In genomic region chr9:65537901-65538630, GRCm38 (mm10) we compare ENCODE assay signal across 18 mouse cellular contexts. TPM values are rescaled to one million over a fixed set of nuclear protein-coding genes. Genes with fewer than 3 reads are reported as not detected.
DNase-seq lines count a peak whose midpoint lies in the region; ATAC-seq lines count a peak whose summit lies in the region.
"Had no signal": no experiment of that assay in that cellular context is flagged by ENCODE, and none has a peak within 500 bp of the region (broad histone marks: within the 10 kb centered on the region; RNA-seq: fewer than 3 reads in every experiment).

No protein-coding gene starts in this region.

- 89% methylated on average over 8 of the region's 8 CpGs for WGBS in kidney, embryonic 16.5 days

- no peak overlapping the region for H3K4me2 ChIP-seq in kidney, embryonic 16.5 days (replicated peaks; ENCODE audit: low read depth, low read length)
- H3K4me2 ChIP-seq: embryonic facial prominence, embryonic 15.5 days; lung, embryonic 14.5 days; midbrain, embryonic 13.5 days had no signal

- ATAC-seq in kidney, embryonic 16.5 days (ENCODE audit: low FRiP score, low TSS enrichment) = no peak
- ATAC-seq: forebrain, embryonic 14.5 days; midbrain, embryonic 13.5 days had no signal

- H3K36me3 ChIP-seq in kidney, embryonic 16.5 days (ENCODE audit: insufficient read depth, low read length) = no peaks in the 10 kb centered on the region
- H3K36me3 ChIP-seq: embryonic facial prominence, embryonic 15.5 days; G1E; midbrain, embryonic 13.5 days had no signal

- peak; percentile 63 for DNase-seq in adrenal gland, postnatal 14 days
- no peak for DNase-seq in adrenal gland, adult 18-20 months (ENCODE audit: low spot score in 2 of 2)
- peak; percentile 32 for DNase-seq in kidney, adult 18-20 months
- DNase-seq in spleen, adult 18-20 months = peak; percentile 21 to 31
- no peak for DNase-seq in spleen, adult 12 weeks (ENCODE audit: low spot score)
- no peak for DNase-seq in T-cell, adult 2 months (ENCODE audit: low spot score)
- DNase-seq in thymus, postnatal 25 days = no peak
- DNase-seq: cerebellum, postnatal 36 days; lung, embryonic 14.5 days; right cerebral cortex, postnatal 4 days had no signal

- H3K27me3 ChIP-seq in kidney, embryonic 16.5 days (ENCODE audit: insufficient read depth, low read length) = no peaks in the 10 kb centered on the region
- H3K27me3 ChIP-seq: embryonic facial prominence, embryonic 15.5 days; midbrain, embryonic 13.5 days had no signal

- H3K4me1 ChIP-seq in kidney, embryonic 16.5 days (ENCODE audit: insufficient read depth, low read length) = peaks cover 8% of the 10 kb centered on the region; the same call in 1 of the 2 replicates
- H3K4me1 ChIP-seq: midbrain, embryonic 13.5 days had no signal

- no peaks in the 10 kb centered on the region for H3K9me3 ChIP-seq in kidney, embryonic 16.5 days (ENCODE audit: low read length)
- H3K9me3 ChIP-seq: embryonic facial prominence, embryonic 15.5 days; G1E; midbrain, embryonic 13.5 days had no signal

- H3K9ac ChIP-seq in kidney, embryonic 16.5 days (replicated peaks; ENCODE audit: low read length) = no peak overlapping the region
- H3K9ac ChIP-seq: embryonic facial prominence, embryonic 15.5 days; lung, embryonic 14.5 days; midbrain, embryonic 13.5 days had no signal

- H3K4me3 ChIP-seq in kidney, embryonic 16.5 days (ENCODE audit: low read length) = no peak overlapping the region
- H3K4me3 ChIP-seq: embryonic facial prominence, embryonic 15.5 days; layer of hippocampus, adult 2 months; midbrain, embryonic 13.5 days had no signal

- H3K27ac ChIP-seq in kidney, embryonic 16.5 days (ENCODE audit: low read length) = no peak overlapping the region
- H3K27ac ChIP-seq: embryonic facial prominence, embryonic 15.5 days; layer of hippocampus, adult 2 months; midbrain, embryonic 13.5 days had no signal

RNA-seq across cellular contexts. Expression of gene Ankdd1a, which starts 18.1 kb away (rescaled TPM):
- 0.41 TPM in 1 of 2 replicates, not detected in the other for total RNA-seq in adrenal gland, postnatal 14 days (2021)
- 1 to 10 TPM in 1 of 2 experiments, under 1 TPM in 1; 0.35 to 1.6 TPM for total RNA-seq in adrenal gland, adult 18-20 months (2021)
- polyA plus RNA-seq in kidney, embryonic 16.5 days (2015; fragmentation: Nextera tagmentation; extraction: Ambion mirVana) = not detected in 2 replicates
- total RNA-seq: gastrocnemius, adult 8-10 months had no signal
- polyA plus RNA-seq: forebrain, embryonic 14.5 days; G1E; testis, adult 2 months had no signal

RNA-seq across cellular contexts. Expression of gene Plekho2, which starts 41.8 kb away (rescaled TPM):
- total RNA-seq in adrenal gland, postnatal 14 days (2021) = 36.1 and 48.0 TPM in 2 replicates
- total RNA-seq in adrenal gland, adult 18-20 months (2021) = 10 to 100 TPM; 44.9 to 52.5 TPM
- polyA plus RNA-seq in kidney, embryonic 16.5 days (2015; fragmentation: Nextera tagmentation; extraction: Ambion mirVana) = 18.7 and 19.4 TPM in 2 replicates

RNA-seq across cellular contexts. Expression of gene Pif1, which starts 48.9 kb away (rescaled TPM):
- total RNA-seq in adrenal gland, postnatal 14 days (2021) = 1.7 and 2.9 TPM in 2 replicates
- not detected for total RNA-seq in adrenal gland, adult 18-20 months (2021)
- polyA plus RNA-seq in kidney, embryonic 16.5 days (2015; fragmentation: Nextera tagmentation; extraction: Ambion mirVana) = 15.5 and 16.9 TPM in 2 replicates
- total RNA-seq: gastrocnemius, adult 8-10 months had no signal

Comparison
In these comparisons a context has a peak if more than half of its experiments do, and no peak if none do; other contexts are left out.
1. DNase-seq: peak in adrenal gland, postnatal 14 days (single experiment), kidney, adult 18-20 months (single experiment) and spleen, adult 18-20 months (2 of 2); none in adrenal gland, adult 18-20 months (0 of 2), spleen, adult 12 weeks (single experiment), T-cell, adult 2 months (single experiment) and thymus, postnatal 25 days (single experiment).